Mouse (Mus musculus) embryo, embryonic 11.5 days (tissue): ENCODE measurements around the gene Rbks.

ENCODE experiments used
- DNase-seq: peaks from one replicate; pipeline ENCODE4 v3.0.0-alpha.2; 2012; ENCODE audit warnings: low read depth, low spot score

The Rbks gene

GRCm38 (mm10) chr5:31583261-31583660, 114.2 kb downstream of the Rbks start:
- no peak for DNase-seq

- DNase-seq: no peak
These were observed 115.5 kb downstream of the Rbks start for GRCm38 (mm10) chr5:31581932-31582331.

GRCm38 (mm10) chr5:31581263-31581662, 116.2 kb downstream of the Rbks start:
- no peak for DNase-seq

DNA sequence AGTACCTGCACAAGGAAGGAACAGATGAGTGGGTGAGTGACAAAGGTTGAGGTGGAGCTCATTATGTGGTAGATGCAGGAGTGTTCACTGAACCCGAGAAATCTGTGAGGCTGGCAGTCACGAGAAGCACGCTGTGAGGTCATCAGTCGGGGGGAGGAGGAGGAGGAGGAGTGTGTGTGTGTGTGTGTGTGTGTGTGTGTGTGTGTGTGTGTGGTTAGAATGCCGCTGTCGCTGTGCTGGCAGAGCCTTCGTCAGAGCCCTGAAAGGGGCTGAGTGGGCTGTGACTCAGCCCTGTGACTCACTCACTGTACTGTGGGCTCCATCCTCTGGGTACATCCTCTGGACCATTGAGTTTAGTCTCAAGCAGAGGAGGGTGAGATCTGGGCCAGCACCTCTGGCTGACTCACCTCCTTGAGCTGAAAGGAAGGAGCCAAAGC, 120.9 kb downstream of the Rbks start:
- DNase-seq: no peak
